Mouse (Mus musculus) G1E (cell line): ENCODE results near the gene Tmem184a.

Source experiments
- CTCF ChIP-seq: IDR thresholded peaks from 2 replicates; pipeline ENCODE4 v1.5.1; 2012; ENCODE audit warnings: low read depth, low read length, inconsistent platforms, mixed read lengths
- GATA1 ChIP-seq: IDR thresholded peaks from 2 replicates; pipeline ENCODE4 v1.6.1; 2012; ENCODE audit warnings: borderline replicate concordance, low read length, inconsistent platforms, mixed read lengths
- POLR2AphosphoS5 ChIP-seq: IDR thresholded peaks from 2 replicates; pipeline ENCODE4 v1.6.1; 2012; ENCODE audit warnings: low read depth, low read length, inconsistent platforms; ENCODE audit not compliant: insufficient replicate concordance
- TAL1 ChIP-seq: conservative IDR thresholded peaks from 2 replicates; pipeline ENCODE4 v1.6.1; 2012; ENCODE audit warnings: low read depth, low read length, inconsistent platforms, mixed read lengths

- TF ChIP-seq CTCF: no peak
- no peak for TF ChIP-seq GATA1
- TF ChIP-seq POLR2AphosphoS5: no peak
- no peak for TF ChIP-seq TAL1
Observed at GRCm38 (mm10) chr5:139813126-139813490, 6.6 kb downstream of the Tmem184a start.
